Mouse (Mus musculus): ENCODE results near the gene Srd5a3. TPM values are rescaled to one million over a fixed set of nuclear protein-coding genes. Genes with fewer than 3 reads are reported as not detected.
"Not testable (repeated sequence)": the region's sequence is repeated elsewhere in the genome, so short reads cannot be mapped to it uniquely, and the experiment has no call there.

Gene Srd5a3
- polyA plus RNA-seq (2017; shearing (Covaris generic)): 10 to 100 TPM; 31.0 to 32.4 TPM

DNA sequence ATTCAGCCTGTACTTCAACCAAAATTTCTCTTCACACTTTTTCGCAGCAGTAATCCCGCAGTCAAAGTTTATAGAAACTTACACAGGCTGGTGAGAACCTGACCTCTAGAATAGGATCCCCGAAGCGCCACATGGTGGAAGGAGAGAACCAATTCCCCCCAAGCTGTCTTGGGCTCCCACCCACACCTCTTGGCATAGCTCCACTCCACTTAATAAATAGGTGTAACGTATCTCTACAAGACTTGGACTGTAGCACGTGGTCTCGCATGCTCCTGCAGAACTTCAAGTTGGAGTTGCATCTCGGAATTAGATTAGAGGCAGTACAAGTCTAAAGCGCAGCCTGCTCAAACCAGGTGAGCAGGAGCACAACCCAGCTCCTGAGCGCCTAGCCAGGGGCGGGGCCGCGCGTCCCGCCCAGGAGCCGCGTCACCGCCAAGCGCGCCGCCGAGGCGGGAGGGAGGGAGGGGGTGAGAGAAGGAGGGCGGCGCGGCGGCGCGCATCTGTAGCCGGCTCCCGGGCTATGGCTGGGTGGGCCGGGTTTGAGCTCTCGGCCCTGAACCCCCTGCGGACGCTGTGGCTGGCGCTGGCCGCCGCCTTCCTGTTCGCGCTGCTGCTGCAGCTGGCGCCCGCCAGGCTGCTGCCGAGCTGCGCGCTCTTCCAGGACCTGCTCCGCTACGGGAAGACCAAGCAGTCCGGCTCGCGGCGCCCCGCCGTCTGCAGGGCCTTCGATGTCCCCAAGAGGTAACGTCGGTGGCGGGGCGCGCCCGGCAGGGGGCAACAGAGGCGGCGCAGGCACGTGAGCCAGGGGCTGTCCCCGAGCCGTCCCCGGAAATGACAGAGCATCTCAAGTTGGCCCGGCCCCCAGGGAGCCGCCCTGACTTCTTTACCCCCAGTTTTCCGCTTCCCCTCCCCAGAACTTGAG is at the start of gene Srd5a3:
TSS of gene Srd5a3 (plus strand) at position 464 of the 922 bp plus-strand sequence.
- peak; percentile 96 for ATAC-seq

DNA sequence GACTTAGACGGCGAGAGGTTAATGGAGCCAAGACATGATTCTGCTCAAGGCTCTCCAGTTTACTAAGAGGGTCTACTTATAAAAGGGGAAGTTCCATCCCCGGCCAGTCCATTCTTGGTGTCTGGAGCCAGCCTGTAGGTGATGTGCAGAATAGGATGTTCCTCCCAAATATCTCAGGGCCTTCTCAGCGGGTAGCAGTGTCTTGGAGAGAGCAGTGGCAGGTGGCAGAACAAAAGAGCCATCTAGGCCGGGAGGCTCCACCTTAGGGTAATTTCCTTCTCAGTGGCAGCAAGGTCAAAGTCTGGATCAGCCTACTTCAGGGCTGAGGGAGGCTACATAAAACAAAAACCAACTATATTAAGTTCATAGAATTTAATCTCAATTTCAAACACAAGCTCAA is 36.3 kb upstream of the Srd5a3 start:
- ATAC-seq: not testable (repeated sequence)

DNA sequence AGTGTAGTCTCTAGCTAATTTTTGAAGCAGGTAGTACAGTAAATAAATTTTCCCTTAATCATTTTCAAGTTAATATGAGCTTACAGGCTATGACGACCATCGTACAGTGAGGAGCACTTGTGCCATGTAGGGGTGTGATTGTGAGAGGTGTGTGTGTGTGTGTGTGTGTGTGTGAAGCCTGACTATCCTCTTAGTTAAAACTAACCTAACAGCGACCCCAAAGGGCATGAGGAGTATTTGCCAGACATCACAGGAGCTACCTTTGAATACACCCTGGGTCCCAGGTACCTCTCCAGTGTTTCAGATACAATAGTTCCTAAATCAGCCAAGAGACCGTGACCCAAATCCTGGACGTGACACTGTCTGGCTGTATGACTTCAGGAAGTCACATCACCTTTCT is 32.8 kb upstream of the Srd5a3 start:
- ATAC-seq: no peak

DNA sequence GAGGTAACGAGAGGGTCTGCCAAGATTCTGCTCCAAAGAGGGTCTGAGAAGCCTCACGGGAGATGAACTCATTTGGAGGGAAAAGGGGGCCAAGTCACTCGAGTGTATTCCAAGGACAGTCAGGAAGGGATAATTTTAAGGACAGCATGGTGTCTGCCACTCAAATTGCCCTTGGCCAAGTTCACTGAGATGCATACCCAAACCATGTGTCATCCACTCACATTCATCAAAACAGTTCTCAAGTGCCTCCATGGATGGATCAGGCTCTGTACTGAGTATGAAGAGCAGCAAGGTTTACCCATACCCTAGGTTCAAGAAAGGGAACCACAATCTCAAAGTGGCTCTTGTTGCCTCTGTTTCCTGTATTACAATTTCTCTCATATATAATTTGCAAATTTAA is 31.6 kb upstream of the Srd5a3 start:
- no peak for ATAC-seq

DNA sequence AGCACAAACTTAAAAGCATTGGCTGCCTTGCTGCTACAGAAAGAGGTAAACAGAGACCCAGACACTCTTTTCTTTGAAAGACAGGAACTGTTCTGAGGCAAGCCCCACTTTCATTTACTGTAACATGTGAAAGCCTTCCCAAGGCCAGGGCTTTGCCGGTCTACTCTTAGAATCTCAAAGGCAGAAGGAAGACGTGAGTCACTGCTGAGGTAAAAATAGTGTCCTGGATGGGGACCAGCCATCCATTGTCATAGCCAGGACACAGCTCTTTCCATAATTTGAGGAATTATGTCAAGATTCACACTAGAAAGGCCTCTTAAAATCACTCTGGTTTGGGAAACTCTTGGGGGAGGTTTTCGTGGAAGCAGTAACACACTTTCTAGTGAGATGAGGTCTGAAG is 28.9 kb upstream of the Srd5a3 start:
- no peak for ATAC-seq

DNA sequence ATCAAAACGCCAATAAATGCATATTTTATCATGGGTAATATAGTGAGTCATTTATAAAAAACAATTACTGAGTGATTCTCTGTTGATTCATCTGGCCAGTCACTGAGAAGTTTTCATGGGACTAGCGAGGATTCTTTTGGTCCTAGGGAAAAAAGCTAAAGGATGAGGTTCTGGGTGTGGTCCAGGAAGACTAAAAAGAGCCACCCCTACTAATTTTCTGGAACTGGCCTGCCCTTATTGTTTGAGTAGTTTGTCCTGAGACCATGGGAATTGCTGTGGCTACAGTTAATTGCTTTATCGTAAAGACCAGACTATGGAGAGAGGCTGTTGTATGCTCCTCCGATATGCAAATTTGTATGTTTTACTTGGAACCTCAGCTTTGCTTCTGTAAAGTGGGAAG is 28.1 kb upstream of the Srd5a3 start:
- ATAC-seq: no peak

DNA sequence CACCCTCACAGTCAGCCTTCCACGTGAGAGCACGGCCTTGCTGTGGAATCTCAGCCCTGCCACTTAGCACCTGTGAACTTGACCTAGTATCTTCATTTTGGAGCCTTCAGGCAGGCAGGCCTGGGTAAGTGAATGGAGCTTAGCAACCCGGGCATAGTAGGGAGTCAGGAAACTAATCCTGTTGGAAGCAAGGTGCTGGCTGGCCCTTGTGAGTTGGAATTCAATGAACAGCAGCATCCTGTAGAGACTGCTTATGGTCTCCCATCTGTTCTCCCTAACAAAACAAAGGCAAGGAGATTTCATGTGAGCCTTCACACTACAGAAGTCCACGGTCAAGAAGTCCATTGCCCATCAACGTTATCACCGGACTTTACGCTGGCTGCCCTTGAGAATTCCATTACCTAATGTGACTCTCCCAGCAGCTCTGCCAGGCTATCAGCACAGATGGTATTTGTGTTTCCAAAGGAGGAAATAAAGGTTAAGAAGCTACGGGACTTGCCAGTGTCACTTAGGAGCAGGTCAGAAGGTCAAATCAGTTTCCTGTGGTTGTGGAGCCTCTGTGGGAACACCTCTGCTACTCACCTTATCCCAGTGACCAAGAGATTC is 24.5 kb upstream of the Srd5a3 start:
- ATAC-seq: no peak

DNA sequence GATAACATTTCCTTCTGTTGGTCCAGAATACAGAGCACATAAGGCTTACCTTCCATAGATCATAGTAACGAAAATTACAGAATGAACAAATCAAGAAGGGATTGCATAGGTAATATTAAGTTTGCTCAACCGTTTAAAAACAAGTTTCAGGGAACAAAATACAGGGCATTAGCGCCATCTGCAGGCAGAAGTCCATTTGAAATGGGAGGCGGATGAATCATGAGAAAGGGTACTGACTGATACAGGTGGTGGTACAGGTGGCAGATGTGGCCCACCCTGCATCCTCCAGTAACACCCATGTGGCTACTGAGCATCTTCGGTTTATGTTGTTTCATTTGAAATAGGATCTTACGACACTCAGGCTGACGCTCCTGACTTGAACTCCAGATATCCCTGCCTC is 21.6 kb upstream of the Srd5a3 start:
- no peak for ATAC-seq

DNA sequence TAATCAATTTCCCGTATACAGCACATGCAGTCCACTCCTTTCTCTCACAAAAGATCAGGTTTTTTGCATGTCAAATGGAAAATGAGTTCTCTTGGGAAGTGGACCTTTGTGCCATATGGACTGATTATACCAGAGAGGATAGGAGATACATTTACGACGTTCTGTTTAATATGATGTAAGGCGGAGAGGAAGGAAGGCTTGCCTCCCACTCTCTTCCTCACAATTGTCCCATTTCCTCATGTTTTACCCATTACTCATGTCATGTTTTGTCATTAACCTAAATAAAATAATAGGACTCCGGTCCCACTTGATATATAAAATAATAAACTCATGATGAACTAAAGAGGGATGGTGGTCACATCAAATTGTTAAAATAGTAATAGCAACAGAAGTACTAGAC is 19.4 kb upstream of the Srd5a3 start:
- ATAC-seq: no peak

DNA sequence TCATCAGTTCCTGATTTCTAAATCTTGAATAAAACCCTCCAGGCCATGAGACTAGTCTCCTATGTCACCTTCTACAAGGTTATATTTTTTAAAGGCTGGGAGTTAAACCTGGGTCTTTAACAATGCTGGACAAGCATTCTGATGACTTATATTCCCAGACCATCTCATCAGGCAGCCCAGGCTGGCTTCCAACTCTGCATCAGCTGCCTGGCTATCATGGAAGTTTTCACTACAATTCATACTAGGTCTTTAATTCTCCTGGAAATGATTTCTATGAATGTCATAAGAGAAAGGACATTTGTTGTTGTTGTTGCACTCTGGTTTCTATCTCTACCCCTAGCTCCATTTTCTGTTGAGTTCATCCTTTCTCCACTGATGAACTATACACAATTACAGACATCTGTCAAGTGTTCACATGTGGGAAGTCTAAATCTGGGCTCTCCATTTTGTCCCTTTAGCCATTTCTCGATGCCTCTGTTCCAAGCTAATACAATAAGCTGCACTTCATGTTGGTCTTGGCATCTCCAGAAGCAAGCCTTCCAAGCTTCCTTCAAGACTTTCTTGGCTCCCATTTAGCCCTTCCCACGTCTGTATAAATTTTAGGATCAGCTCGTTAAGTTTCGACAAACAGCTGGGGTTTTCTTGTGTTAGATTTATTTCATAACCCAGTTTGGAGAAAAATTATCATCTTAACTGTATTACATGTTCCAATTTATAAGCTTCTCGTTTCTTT is 12.3 kb upstream of the Srd5a3 start:
- no peak for ATAC-seq

DNA sequence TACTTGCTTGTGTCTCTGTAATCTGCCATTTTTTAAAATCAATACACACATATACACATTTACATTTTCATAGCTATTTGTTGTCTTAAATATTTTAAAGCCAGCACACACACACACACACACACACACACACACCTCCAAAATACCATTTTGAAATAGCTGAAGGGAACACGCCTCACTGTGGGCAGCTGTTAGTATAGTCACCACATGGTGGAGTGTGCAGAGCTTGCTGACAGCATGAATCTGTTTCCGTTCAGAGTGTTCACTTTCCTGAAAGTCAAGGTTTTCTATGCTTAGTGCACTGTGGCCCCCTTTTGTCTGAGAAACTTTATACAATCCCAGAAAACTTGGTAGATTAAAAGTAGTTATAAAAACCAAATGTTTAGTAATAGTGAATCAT is 9.8 kb upstream of the Srd5a3 start:
- no peak for ATAC-seq

DNA sequence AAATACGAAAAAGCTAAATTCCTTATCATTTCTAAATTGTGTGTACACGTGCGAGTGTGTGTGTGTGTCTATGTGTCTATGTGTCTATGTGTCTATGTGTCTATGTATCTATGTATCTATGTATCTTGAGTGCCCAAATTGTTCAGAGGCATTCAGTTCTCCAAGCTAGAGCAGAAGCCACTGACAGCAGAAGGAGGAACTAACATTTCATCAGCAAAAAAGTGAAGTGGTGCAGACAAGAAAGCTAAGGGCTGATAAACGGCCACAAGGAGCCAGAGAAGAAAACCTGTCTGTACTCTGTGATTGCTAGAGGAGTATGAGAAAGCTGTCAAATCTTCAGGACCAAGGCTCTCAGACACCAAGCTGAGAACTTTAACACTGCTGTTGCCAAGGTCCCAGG is 8.1 kb upstream of the Srd5a3 start:
- ATAC-seq: no peak

DNA sequence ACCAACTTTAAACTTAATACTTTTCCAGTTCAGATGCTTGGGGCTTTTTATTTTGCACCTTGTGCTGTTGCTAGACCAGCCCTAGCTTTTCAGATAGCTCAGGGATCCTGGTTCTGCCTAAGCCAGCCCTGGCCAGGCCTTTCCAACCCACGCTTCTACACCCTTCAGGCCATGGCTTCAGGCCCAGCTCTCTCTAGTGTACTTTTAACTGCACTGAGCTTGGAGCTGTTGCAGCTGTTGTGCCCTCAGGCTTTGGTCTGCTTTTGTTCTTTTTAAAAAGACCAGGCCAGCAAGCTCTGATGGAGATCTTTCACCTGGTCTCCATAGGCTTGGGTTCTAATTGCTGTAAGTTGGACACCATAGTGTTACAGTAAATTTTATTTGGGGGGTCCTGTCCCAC is 4.4 kb upstream of the Srd5a3 start:
- no peak for ATAC-seq

DNA sequence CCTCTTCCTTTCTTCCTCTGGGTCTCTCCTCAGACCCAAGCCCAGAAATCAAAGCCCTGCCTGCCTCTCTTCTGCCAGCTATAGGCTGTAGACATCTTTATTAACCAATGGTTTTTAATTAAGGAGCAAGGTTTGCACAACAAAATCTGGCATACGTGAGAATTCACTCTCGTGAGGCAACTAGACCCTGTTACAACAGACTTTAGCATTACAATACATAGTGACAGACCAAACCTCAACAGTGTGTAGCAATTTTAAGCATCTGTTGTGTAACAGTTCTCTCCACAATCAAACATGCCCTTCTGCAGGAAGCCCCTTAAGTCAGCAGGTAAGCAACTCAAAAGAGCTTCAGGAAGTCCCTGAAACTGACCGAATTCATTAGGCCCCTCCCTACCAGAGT is 3.8 kb upstream of the Srd5a3 start:
- no peak for ATAC-seq

DNA sequence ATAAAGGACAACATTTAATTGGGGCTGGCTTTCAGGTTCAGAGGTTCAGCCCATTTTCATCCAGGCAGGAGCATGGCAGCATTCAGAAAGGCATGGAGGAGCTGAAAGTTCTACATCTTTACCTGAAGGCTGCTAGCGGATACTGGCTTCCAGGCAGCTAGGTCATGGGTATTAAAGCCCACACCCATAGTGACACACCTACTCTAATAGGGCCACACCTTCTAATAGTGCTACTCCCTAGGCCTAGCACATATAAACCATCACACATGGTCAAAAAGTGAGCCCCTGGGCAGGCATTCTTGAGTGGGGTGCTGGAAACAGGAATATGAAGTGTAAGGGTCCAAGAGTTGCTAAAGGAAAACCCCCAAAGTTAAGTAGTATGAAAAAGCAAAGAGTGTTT is 2.5 kb upstream of the Srd5a3 start:
- no peak for ATAC-seq

DNA sequence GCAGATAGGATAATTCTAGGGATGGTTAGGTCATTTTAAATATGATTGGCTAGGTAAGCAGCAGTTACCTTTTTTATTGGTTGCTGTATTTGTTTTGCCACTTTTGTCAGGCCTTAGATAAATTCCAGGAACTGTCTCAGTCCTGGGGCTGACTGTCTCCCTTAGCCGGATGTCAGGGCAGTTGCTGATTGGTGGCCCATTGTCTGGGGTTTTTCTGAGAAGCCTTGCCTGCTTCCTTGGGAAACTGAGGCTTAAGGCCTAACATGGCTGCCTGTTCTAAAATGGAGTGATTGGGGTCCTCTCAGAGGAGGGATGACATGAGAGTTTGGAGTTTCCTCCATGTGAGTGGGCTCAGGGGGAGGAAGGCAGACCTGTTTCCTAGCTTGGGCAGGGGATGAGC is 2.0 kb upstream of the Srd5a3 start:
- no peak for ATAC-seq

DNA sequence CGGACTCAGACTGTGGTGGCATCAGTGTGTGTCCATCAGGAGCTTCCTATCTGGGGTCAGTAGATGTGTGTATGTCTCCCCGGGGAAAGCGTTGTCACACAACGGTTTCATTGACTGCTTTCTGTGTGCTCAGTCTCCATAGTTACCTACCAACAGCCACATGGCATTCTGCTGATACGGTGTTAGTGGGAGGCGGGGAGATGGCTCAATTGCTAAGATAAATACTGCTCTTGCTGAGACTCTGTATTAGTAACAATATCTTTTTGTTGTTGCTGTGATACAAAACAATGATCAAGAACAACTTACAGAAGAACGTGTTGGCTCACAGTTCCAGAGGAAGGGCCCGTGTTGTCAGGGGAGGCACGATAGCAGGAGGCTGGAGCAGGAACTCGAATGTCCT is 1.6 kb upstream of the Srd5a3 start:
- ATAC-seq: no peak

DNA sequence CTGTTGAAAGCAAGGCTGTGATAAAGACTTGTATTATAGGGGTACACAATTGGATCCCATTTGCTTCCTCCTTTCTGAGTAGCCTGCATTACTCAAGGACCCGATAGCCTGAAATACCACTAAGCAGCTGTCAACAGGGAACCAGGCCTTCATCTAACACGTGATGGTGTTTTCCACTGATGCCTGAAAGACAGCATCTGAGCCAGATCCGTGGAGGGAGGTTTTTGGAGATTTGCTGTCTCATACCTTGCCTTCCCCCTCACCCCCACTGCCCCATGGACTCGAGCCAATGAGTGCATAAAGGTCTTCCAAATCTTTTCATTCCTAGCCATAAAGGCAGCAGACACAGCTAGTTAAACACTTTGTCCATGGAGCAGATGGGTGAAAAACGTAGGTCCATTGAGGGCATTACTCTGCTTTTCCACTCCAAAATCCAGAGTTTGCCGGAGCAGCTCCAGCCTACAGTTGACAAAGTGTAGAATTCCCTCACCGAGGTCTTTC is 850 bp upstream of the Srd5a3 start:
- ATAC-seq: no peak

DNA sequence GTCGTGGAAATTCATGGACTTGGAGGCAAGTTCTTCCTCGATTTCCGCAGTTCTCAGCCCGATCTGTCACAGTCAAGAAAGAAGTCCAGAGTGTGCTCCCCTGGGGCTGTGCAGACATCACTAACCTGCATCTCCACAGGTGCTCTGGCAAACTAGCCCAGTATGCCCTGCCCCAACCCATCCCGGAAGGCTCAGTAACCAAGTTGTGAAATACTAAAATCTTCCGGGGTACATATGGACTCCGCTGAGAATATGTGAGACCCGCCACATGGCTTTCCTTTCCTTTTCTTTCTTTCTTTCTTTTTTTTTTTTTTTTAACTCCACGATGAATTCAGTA is 627 bp downstream of the Srd5a3 start:
- peak; percentile 50 for ATAC-seq

DNA sequence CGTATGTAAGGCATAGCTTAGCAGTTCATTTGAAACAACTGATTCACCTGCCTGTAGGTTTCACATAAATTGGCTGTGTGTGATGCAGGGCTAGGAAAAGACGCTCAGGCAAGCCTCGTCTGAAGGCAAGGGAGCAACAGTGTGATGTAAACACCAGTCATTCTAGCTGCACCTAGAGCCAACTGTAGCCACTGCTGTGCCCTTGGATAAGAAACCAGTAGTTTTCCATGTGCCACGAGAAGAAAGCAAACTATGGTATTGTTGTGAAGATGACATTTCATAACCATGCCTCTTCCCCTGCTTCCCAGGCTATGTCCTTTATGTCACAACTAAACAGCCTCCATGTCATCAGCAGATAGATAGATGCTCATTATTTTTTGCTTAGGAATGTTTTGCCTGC is 3.3 kb downstream of the Srd5a3 start:
- no peak for ATAC-seq

DNA sequence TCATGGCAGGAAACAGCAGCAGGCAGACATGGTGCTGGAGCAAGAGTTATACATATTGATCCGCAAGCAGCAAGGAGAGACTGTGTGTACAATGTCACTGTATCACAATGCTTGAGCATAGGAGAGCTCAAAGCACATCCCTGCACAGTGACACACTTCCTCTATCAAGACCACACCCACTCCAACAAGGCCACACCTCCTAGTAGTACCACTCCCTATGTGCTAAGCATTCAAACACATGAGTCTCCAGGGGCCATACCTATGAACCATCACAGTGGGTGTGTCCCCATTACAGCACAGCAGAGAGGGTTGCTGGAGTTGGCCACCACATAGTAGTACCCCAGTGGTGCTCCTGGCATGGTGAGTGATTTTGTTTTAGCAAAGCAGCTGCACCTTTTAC is 6.3 kb downstream of the Srd5a3 start:
- ATAC-seq: no peak

DNA sequence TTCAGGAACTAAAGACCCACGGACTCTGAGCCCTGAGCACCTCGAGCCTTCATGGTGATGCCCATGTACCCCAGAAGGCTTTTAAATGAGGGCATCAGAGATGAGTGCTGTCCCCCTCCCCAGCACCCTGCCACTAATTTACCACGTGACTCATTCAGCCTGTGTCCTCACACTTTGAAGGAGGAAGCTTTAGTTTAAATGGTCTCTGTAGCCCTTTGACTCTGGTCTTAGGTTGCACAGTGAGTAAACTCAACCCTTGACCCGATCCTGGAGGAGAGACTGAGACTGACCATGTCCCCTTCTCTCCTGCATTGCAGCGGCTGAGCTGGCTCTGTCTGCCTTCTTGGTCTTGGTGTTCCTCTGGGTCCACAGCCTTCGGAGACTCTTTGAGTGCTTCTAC is 9.4 kb downstream of the Srd5a3 start:
- ATAC-seq: no peak

DNA sequence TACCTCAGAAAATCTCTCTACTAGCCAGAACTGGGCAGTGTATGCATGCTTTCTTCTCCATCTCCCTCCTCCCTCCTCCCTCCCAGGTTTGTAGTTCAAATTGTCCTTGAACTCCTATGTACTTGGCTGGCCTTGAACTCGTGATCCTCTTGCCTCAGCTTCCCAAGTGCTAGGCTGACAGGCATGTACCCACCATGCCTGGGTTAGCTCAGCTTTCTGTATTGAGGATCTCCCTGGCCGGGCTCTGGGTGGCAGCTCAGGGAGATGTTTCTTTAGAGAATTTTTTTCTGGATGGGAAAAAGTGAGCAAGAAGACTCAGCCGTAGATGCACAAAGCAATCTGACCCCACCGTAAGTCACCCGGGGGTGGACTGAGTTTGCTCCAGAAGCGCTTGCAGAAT is 12.9 kb downstream of the Srd5a3 start:
- ATAC-seq: no peak

DNA sequence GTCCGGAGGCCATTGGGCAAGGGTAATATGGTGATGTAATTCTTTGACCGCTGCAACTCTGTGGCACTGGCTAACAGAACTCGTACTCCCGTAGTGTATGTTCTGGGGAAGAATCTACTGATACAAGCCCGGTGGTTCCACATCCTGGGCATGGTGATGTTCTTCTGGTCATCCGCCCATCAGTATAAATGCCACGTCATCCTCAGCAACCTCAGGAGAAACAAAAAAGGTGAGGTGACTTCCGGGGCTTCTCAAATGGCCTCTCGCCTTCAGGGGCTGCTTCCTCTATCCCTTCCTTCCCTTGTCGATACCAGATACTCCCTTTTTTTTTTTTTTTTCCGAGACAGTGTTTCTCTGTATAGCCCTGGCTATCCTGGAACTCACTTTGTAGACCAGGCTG is 13.4 kb downstream of the Srd5a3 start:
- ATAC-seq: no peak

Measured in CD4-positive, CD25-positive, alpha-beta regulatory T cell, adult 4 months (primary cell).